10 mouse cellular contexts compared by ENCODE assay signal in the genomic region with DNA sequence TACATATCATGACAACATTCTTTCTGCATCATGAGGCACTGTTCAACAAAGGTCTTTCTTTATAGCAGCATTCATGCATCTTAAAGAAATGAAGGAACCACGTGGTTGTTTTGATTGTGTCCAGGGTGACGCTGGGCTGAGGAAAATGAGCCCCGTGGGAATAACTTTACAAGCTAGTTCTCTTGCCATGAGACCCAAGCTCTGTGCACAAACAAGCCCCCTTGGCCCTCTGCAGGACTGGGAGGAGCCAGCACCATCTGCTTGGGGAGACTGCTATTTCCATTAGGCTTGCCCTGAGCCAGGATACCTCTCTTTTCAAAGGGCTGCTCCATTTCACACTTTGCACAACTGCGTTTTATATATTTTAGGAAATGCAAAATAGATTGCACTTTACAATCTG. TPM values are rescaled to one million over a fixed set of nuclear protein-coding genes. Genes with fewer than 3 reads are reported as not detected.
DNase-seq lines count a peak whose midpoint lies in the region; ATAC-seq and TF ChIP-seq lines count a peak whose summit lies in the region.
"Had no signal": no experiment of that assay in that cellular context is flagged by ENCODE, and none has a peak within 500 bp of the region (broad histone marks: within the 10 kb centered on the region; RNA-seq: fewer than 3 reads in every experiment).

No protein-coding gene starts in this region.

- H3K4me1 ChIP-seq in embryonic facial prominence, embryonic 10.5 days: peaks cover 5% of the 10 kb centered on the region
- H3K4me1 ChIP-seq in hindbrain, embryonic 13.5 days (replicated peaks): peaks cover 64% of the 10 kb centered on the region
- peaks cover 31% of the 10 kb centered on the region for H3K4me1 ChIP-seq in neural tube, embryonic 12.5 days

- no peaks in the 10 kb centered on the region for H3K27me3 ChIP-seq in embryonic facial prominence, embryonic 10.5 days (replicated peaks; ENCODE audit: low read depth, poor library complexity, severe bottlenecking)
- no peaks in the 10 kb centered on the region for H3K27me3 ChIP-seq in hindbrain, embryonic 13.5 days
- H3K27me3 ChIP-seq in neural tube, embryonic 12.5 days (replicated peaks): no peaks in the 10 kb centered on the region
- H3K27me3 ChIP-seq: lung, embryonic 15.5 days had no signal

- 0 out of 2 replicates have a peak overlapping the region, but pooled peaks have one; percentile 1 for H3K27ac ChIP-seq in layer of hippocampus, adult 2 months
- no peak overlapping the region for H3K27ac ChIP-seq in embryonic facial prominence, embryonic 10.5 days (replicated peaks)
- peak overlapping the region; percentile 69; the same call in 1 of the 2 replicates for H3K27ac ChIP-seq in hindbrain, embryonic 13.5 days
- 0 out of 2 replicates have a peak overlapping the region, but pooled peaks have one; percentile 10 for H3K27ac ChIP-seq in neural tube, embryonic 12.5 days
- H3K27ac ChIP-seq: lung, embryonic 15.5 days had no signal

- H3K4me3 ChIP-seq in layer of hippocampus, adult 2 months: no peak overlapping the region
- H3K4me3 ChIP-seq in embryonic facial prominence, embryonic 10.5 days: no peak overlapping the region
- H3K4me3 ChIP-seq in hindbrain, embryonic 13.5 days: no peak overlapping the region
- H3K4me3 ChIP-seq in neural tube, embryonic 12.5 days: no peak overlapping the region
- H3K4me3 ChIP-seq: lung, embryonic 15.5 days had no signal

- no peak for DNase-seq in layer of hippocampus, adult 2 months (ENCODE audit: low spot score in 2 of 2)
- DNase-seq in layer of hippocampus, postnatal 14 days (ENCODE audit: low spot score in 2 of 2): no peak
- peak; percentile 17 for DNase-seq in embryonic facial prominence, embryonic 10.5 days (ENCODE audit: low spot score)
- no peak for DNase-seq in spleen, postnatal 36 days (ENCODE audit: low spot score in 2 of 2)
- DNase-seq in testis, postnatal 10 days (ENCODE audit: low spot score): no peak
- DNase-seq in left cerebral cortex, adult 8-10 months (ENCODE audit: low spot score in 2 of 2): no peak
- DNase-seq: heart, postnatal 36 days had no signal

- peak; percentile 36; the same call in 1 of the 2 replicates for ATAC-seq in hindbrain, embryonic 13.5 days (ENCODE audit: low FRiP score)
- no peak for ATAC-seq in neural tube, embryonic 12.5 days (ENCODE audit: low FRiP score, low read depth)

- H3K4me2 ChIP-seq in hindbrain, embryonic 13.5 days: no peak overlapping the region
- no peak overlapping the region for H3K4me2 ChIP-seq in neural tube, embryonic 12.5 days (replicated peaks)
- H3K4me2 ChIP-seq: lung, embryonic 15.5 days had no signal

- H3K9ac ChIP-seq in hindbrain, embryonic 13.5 days: no peak overlapping the region
- H3K9ac ChIP-seq in neural tube, embryonic 12.5 days: no peak overlapping the region
- H3K9ac ChIP-seq: lung, embryonic 15.5 days had no signal

- 58% methylated on average over 4 of the region's 4 CpGs for WGBS in embryonic facial prominence, embryonic 10.5 days
- WGBS in hindbrain, embryonic 13.5 days: 17% methylated on average over 4 of the region's 4 CpGs
- 21% methylated on average over 4 of the region's 4 CpGs for WGBS in neural tube, embryonic 12.5 days

- H3K9me3 ChIP-seq in embryonic facial prominence, embryonic 10.5 days: no peaks in the 10 kb centered on the region
- H3K9me3 ChIP-seq in hindbrain, embryonic 13.5 days: no peaks in the 10 kb centered on the region
- H3K9me3 ChIP-seq in neural tube, embryonic 12.5 days: no peaks in the 10 kb centered on the region
- H3K9me3 ChIP-seq: lung, embryonic 15.5 days had no signal

- TF ChIP-seq CTCF in layer of hippocampus, adult 2 months (conservative IDR thresholded peaks at IDR 0.05): no peak

- no peaks in the 10 kb centered on the region for H3K36me3 ChIP-seq in embryonic facial prominence, embryonic 10.5 days (replicated peaks)
- no peaks in the 10 kb centered on the region for H3K36me3 ChIP-seq in hindbrain, embryonic 13.5 days
- no peaks in the 10 kb centered on the region for H3K36me3 ChIP-seq in neural tube, embryonic 12.5 days
- H3K36me3 ChIP-seq: lung, embryonic 15.5 days had no signal

RNA-seq across cellular contexts. Expression of a gene that starts 53.0 kb away (rescaled TPM):
- 100 to 1,000 TPM; 303 to 307 TPM for total RNA-seq in layer of hippocampus, adult 2 months (2021)
- total RNA-seq in layer of hippocampus, postnatal 14 days (2021): 100 to 1,000 TPM; 422 to 450 TPM
- polyA plus RNA-seq in embryonic facial prominence, embryonic 10.5 days (2016; fragmentation: Nextera tagmentation; extraction: Ambion mirVana): 35.2 and 39.1 TPM in 2 replicates
- 446 and 470 TPM in 2 replicates for polyA plus RNA-seq in hindbrain, embryonic 13.5 days (2015; fragmentation: Nextera tagmentation; extraction: Ambion mirVana)
- 271 and 278 TPM in 2 replicates for polyA plus RNA-seq in neural tube, embryonic 12.5 days (2016; fragmentation: Nextera tagmentation; extraction: Ambion mirVana)
- 100 to 1,000 TPM; 275 to 300 (median 286) TPM for total RNA-seq in left cerebral cortex, adult 8-10 months (2022)
